Mouse (Mus musculus) spleen, postnatal 4 days (tissue): Measurements from ENCODE around the gene Chpf.

Experiments
- DNase-seq, 2 experiments: peaks; one replicate each; pipeline ENCODE4 v3.0.0; 2022; ENCODE audit warnings: low spot score in 2 of 2

Gene Chpf

DNA sequence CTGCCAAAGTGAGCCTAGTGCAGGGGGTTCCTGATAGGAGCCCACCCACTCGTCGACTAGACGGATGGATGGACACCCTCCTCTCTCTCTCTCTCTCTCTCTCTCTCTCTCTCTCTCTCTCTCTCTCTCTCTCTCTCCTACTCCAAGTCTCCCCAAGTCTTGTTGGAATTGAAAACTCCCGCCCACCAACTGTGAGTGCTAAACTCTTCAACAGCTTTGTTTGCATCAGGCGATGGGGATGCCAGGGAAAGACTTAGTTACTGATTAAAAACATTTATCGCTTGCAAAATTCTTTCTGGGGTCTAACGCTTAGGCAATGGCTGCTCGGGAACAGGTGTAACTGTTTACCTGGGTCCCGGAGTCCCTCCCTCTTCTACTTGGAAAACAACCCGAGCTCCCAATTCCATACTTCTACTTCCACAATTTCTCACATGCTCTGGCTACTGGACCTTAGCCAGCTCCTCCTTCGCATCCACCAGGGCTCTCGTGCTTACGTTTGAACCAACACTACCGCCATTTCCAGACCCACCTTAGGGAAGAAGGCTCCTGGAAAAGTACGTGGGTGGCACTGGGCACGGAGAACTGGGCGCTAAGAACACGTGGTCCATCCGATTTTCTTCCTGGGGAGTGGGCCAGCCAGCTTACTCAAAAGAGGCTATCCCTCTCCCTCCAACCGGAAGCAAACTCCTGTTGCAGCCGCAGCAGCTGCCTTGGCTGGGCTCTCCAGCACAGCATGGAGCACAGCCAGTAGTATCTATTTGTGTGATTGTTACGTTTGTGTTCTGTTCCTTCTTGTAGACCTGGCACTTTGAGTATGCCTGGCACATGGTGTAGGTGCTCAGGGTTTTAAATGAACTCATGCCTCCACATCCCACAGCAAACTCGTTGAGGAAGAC is 20.1 kb downstream of the Chpf start:
- no peak for DNase-seq

GRCm38 (mm10) chr1:75458025-75458788 is 20.9 kb downstream of the Chpf start:
- DNase-seq, result no peak

GRCm38 (mm10) chr1:75457710-75458024 is 21.4 kb downstream of the Chpf start:
- no peak for DNase-seq

GRCm38 (mm10) chr1:75456746-75457564 is 22.2 kb downstream of the Chpf start:
- DNase-seq, result no peak

- DNase-seq, result no peak
Observed at GRCm38 (mm10) chr1:75455948-75456347, 23.2 kb downstream of the Chpf start.

GRCm38 (mm10) chr1:75455433-75455832 is 23.7 kb downstream of the Chpf start:
- no peak for DNase-seq

DNA sequence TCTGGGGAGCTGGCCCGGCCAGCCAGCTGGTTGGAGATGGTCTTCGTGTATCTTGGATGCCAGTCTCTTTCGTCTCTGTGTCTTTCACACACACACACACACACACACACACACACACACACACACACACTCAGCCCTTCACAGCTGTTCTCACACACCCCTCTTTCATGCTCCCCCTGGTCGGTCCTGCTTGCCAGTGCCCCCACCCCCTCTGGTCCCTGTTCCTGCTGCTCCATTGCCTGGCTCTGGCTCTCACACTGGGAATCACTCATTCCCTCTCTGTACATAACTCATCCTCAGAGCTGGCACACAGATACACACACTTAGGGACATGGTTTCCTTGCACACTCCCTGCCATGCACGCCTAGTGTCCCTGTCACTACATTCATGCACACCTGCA is 27.2 kb downstream of the Chpf start:
- DNase-seq, result no peak

DNA sequence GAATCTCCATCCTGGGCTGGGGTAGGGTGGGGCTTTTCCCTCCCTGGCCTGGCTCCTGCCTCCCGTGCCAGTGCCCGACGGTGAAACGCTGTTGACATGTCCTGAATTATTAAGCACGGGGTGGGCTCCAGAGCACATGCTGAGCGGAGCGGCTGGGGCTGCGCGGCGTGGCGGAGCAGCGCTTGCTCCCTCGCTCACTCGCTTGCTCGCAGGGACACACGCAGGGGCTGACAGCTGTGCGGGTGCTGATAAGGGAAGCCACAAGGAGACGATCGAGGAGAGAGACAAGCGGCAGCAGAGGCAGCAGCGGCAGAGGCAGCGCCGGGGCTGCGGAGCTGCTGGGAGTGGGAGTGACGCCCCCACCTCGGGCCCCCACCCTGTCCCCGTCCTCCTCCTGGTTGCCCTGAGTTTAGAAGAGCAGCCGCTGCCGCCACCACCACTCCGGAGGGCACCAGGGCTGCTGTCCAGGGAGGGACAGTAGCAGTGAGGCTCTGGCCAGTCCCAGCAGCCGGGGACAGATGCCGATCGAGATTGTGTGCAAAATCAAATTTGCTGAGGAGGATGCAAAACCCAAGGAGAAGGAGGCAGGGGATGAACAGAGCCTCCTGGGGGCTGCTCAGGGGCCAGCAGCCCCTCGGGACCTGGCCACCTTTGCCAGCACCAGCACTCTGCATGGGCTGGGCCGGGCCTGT is 28.6 kb downstream of the Chpf start, which contains the start of gene Asic4:
Asic4 (plus strand) TSS at position 123 of the 692 bp plus-strand sequence.
- no peak for DNase-seq

DNA sequence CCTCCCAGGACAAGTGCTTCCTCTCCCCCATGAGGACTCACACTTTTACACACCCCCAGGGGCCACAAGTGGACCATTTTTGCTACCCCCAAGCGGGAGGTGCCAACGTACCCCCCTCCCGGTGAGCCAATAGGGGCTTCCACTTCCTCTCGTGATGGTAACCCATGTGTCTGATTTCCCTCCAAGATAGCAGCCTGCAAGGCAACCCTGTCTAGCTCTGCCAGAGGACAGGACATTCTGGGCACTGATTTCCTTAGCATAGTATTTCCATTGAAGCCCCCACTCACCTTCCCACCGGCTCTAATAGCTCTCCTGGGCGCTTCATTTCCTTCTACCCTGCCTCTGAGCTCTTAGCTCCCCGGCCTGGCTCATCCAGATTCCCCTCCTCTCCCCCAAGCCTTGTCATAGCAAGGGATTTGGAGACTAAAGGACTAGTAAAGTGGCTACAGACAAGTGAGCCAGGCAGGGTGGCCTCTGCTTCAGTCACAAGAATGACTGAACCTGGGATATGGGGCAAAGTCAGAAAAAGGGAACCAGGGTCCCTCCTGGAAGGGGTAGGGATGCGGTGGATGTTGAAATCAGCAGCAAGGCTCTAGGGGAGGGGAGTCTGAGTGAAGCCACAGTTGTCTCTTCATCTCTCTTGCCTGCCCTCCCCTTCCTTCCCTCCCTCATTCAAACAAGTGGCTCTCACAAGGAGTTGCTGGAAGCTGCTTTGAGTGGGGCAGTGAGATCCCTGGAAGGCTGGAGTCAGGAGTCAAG is 29.6 kb downstream of the Chpf start:
- DNase-seq, result no peak

DNA sequence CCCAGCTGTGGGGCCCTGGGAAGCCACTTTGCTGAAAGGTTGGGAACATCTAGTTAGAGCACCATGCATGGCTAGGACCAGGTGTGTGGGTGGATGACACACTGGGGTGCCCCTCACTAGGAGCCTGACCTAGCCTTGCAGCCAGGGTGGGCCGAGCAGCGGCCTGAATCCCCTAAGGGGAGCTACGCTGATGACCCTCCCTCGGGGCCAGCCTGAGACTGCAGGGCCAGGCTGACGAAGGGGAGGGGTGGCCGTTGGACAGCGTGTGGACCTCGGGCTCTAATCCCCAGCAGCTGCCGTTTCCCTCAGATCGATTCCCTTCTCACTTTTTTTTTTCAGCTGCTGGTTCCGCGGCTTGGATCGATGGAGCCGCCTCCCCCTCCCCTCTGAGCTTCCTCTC is 30.2 kb downstream of the Chpf start:
- DNase-seq, result no peak

- DNase-seq, result no peak
Observed at GRCm38 (mm10) chr1:75448052-75448431, 31.1 kb downstream of the Chpf start.

DNA sequence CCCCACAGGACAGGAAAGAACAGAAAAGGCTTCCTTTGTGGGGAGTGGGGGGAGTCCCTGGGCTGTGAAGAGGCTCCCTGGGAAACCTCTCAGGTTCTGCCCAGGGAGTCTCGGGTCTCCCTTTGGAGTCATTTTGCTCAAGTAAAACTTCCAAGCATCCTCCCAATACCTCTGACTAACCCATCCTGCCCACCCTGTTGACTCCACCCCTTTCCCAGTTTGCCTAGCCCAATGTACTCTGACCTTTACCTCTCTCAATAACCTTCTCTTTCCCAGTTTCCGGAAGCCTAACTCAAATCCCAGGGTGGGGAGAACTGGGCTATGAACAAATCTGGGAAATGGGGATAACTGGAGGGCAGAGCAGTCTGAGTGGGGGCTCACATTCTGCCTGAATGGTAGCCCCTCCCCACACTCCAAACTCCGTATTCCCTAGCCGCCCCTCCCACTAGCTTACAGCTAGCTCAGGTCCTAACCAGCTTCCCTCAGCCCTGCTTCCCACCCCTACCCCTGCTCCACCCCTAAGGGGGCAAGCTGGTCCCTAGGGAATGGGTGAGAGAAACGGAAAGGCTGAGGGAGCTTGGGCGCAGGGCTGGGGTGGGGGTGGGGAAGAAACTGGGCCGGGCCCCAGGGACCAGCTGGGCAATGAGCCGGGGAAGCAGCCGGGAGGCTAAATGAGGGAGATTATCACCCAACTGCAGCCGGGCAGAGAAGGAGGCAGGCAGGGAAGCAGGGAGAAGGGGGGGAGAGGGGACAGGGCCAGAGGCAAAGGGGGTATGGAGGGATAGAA is 31.6 kb downstream of the Chpf start:
- no peak for DNase-seq

GRCm38 (mm10) chr1:75446656-75447055 is 32.5 kb downstream of the Chpf start:
- no peak for DNase-seq

- DNase-seq, result peak; percentile 73 to 92
Observed at GRCm38 (mm10) chr1:75445751-75446611, 33.1 kb downstream of the Chpf start.

DNA sequence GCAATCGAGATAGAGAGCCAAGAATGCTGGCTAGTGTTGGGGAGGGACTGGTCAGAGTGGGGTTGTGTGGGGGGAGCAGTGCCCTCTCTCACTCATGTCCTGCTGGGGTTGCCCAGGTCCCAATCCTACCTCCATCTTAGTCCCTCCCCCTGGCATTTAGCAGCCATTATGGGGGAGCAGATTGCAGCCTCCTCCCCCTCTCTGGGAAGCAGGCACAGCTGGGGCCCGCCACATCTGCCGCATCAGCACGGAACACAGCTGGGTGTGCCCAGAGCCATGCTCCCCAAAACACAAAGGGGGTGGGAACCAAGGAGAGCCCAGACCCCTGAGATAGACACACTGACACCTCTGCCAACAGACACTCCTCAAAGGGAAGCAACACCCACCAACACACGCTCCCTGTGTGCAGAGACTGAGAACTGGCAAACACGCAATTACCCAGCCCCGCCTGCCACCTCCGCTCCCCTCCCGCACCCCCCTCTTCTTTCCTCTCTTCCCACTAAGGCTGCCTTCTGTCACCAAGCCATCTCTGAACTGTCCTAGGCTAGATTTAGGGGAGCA is 33.9 kb downstream of the Chpf start:
- DNase-seq, result no peak

- no peak for DNase-seq
Observed at GRCm38 (mm10) chr1:75444208-75444607, 34.9 kb downstream of the Chpf start.

DNA sequence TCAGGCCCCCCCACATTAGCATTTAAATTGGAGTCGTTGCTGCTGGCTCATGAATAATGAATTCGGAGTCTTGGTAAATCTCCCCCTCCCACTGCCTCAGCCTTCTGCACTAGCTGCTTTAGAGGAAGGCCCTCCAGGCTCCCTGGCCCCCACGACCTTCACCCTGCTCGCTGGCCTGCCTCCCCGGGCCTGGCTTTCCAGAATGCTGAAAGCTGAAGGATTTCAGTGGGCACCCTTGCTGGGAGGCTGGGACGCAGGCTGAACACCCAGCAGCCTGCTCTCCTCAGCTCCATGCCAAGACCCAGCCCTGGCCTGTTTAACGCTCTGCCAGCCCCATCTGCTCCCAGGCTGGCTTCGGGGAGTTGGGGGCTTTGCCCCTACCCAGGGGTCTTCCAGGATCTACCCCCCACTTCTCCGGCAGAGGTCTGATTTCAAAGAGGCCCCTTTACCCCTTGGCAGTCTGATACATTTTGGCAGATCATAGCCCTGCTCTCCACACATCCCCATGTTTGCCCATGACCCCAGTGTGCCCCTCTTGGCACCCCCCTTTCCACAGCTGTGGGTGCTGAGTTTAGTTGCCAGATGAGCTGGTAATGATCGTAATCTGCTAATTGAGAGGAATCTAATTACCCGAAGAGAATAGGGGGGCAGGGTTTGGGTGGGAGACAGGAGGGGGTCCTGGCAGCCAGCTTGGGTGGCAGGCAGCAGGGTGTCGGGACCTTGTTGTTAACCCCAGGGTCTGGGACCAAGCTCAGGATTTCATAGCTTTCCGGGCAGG is 35.7 kb downstream of the Chpf start:
- DNase-seq, result no peak

GRCm38 (mm10) chr1:75442811-75443210 is 36.3 kb downstream of the Chpf start:
- DNase-seq, result no peak
